Mouse (Mus musculus): ENCODE data around the gene Lgr4.

Lgr4 gene

GRCm38 (mm10) chr2:110017087-110017486, 99.6 kb downstream of the Lgr4 start:
- DNase-seq (ENCODE audit: low spot score in 2 of 2): no peak

DNA sequence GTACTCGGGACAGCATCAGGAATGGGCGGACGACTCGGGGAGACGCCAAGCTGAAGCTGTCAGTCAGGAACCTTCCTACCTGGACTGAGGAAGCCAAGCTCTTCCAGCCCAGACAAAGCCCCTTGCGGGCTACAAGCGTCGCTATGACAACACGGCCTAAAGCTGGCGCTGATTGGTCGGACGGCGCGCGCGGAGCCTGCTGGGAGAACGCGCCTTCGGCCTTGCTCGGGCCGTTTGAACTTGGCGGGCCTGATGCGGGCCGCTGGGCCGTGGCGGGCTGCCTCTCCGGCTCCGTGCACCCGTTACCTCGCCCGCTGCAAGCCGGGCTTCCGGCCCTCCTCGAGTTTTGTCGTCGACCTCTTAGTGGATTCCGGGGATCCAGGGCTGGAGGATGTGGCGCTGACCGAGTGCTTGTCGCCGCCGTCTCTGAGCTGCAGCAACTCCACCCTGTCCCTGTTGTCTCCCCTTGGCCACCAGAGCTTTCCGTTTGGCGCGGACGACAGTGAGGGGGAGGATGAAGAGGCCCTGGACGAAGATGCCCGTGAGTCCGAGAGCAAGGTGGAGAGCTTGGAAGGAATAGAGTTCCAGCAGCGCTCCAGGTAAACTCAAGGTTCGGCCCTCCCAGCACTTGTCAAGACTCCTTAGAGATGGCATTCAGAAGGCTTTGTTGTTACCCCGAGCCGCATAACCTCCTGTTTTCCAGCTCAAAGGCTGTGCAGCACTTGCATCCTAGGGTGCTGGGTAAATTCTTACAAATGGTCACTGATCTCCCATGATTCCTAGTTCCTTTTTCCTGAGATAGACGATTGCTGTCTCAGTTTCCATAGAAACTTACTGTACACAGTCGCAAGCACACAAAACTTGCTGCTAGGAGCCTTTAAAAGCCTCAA, 100.4 kb downstream of the Lgr4 start, which contains the start of gene Ccdc34:
Gene Ccdc34, plus strand, starts transcription at position 202 of the 890 bp plus-strand sequence.
- peak; percentile 81 to 89 for DNase-seq (ENCODE audit: low spot score in 2 of 2)

- DNase-seq (ENCODE audit: low spot score in 2 of 2): no peak
Observed at GRCm38 (mm10) chr2:110019656-110020055, 102.2 kb downstream of the Lgr4 start.

DNA sequence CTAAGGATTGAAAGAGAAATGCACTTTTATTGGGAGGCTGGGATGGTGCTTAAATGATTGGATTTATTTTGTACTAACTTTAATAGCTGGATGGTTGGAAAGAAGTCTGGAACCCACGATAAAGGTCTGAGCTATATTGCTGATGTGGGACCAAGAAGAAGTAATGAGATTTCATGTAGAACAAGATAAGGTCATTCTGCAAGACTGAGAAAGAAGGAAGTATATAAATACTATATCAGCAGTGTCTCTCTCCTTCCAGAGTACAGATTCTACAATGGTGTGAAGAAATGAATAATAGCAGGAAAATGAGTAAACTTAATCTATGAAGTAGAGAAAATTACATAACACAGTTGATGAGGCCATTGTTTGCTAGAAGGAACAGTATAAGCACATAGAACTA, 103.0 kb downstream of the Lgr4 start:
- no peak for DNase-seq (ENCODE audit: low spot score in 2 of 2)

DNA sequence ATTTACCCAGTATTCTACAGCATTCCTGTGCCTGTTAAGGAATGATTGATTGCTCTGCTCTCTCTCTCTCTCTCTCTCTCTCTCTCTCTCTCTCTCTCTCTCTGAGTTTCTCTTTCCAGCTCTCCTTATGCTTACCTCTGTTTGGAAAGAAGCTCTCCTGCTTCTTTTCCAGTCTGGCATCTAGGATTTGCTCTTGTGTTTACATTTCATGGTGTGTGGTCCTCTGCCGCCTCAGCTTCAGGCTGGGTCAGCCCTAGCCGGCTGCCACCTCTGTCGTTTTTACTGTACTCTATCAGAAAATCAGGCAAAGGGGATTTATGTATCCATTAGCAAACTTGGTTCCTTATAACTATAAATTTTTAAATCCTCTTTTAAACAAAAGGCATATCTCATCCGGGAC, 118.8 kb downstream of the Lgr4 start:
- DNase-seq (ENCODE audit: low spot score in 2 of 2): no peak

- no peak for DNase-seq (ENCODE audit: low spot score in 2 of 2)
Observed at GRCm38 (mm10) chr2:110036665-110037064, 119.2 kb downstream of the Lgr4 start.

- DNase-seq (ENCODE audit: low spot score in 2 of 2): no peak
Observed at GRCm38 (mm10) chr2:110037221-110037620, 119.8 kb downstream of the Lgr4 start.

- no peak for DNase-seq (ENCODE audit: low spot score in 2 of 2)
Observed at GRCm38 (mm10) chr2:110038341-110038740, 120.9 kb downstream of the Lgr4 start.

DNA sequence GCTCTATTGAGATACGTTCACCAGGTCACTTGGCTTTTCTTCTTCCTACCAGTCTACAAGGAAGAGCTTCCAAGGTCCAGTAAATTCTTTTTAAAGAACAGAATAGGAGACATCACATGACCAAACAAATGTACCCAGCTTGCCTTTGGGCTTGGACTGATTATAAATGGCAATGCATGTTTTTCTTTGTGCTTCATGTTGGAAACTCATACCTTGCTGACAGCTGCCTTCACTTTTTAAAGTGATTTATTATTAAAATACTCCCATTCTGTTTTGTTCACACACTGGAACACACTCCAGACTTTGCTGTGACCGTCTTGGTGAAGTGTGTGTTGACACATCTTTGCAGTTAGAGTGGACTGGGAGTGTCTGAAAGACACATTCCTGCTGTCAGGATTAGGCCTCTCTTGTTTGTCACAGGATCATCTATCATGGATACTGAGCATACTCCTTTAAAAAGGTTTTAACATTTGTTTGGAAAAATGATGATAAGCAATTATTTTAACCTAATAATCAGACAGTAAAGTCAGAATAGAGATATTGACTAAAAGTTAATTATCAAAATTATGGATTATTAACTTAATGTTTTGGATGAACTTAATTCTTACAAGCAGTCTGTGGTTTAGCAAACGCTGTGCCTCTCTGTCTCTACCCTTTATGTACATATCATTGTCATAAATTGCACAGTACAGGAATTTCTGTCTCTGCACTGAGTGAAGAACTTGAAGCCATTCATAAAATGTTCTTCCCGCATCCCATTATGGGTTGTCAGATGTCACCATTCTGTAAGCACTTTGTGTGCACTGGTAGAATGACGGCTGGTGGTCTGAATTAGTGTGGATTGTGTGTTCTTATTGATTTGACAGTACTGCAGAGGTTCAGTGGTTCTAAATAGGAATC, 125.7 kb downstream of the Lgr4 start:
- DNase-seq (ENCODE audit: low spot score in 2 of 2): no peak

DNA sequence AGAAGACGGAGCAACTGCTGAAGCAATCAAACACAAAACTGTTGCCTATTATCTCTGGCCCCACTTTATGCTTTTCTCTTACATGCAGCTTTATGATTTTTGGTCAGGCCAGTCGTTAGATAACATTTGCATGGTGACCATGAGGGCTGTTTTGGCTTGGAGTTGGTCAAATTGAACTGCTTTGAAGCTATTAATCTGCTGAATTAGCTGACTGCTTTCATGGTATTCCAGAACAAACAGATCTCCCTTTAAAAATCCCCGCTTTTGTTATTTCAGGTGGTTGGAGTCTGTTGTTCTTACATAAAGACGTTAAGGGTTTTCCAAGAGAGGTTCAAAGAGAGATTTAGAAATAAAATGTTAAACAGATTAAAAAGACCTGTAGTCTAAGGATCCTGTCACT, 141.0 kb downstream of the Lgr4 start:
- DNase-seq (ENCODE audit: low spot score in 2 of 2): no peak

DNA sequence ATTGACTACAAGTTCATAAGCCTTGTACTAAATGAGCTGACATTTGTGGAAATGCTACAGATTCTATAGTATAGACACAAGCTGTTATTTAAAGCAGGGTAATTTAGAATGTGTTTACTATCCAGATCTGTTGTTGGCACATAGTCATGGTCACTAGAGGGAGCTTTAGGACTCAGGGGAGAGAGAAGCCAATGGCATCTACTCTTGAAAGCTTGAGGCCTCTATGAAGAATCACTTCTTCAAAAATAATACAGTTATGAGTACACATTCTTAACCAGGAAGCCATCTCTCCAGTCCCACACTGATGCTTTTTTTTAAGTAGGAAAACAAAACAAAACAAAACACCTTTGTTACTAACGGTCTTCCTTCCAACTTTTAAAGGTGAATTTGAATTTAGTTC, 145.7 kb downstream of the Lgr4 start:
- no peak for DNase-seq (ENCODE audit: low spot score in 2 of 2)
